Mouse (Mus musculus) thymus, adult 2 months (tissue): ENCODE results near the gene Csnk2a1. TPM values are rescaled to one million over a fixed set of nuclear protein-coding genes. Genes with fewer than 3 reads are reported as not detected.
"Not testable (repeated sequence)": the region's sequence is repeated elsewhere in the genome, so short reads cannot be mapped to it uniquely, and the experiment has no call there.

ENCODE experiments used
- DNase-seq: peaks from one replicate; pipeline ENCODE4 v3.0.0; 2021
- H3K27ac ChIP-seq: fragments of 200-500 bp; 2 replicates; pipeline ENCODE4 v1.5.1; 2012; ENCODE audit warnings: low read length, control low read depth; ENCODE audit not compliant: control insufficient read depth, insufficient read depth
- H3K27me3 ChIP-seq: fragments of 200-500 bp; 2 replicates; pipeline ENCODE4 v1.6.1; 2012; ENCODE audit warnings: mild to moderate bottlenecking, low read length, moderate library complexity, mixed read lengths; ENCODE audit not compliant: control insufficient read depth, insufficient read depth
- H3K36me3 ChIP-seq: fragments of 200-500 bp; 2 replicates; pipeline ENCODE4 v1.6.1; 2012; ENCODE audit warnings: mild to moderate bottlenecking, low read length, moderate library complexity; ENCODE audit not compliant: control insufficient read depth, insufficient read depth
- H3K4me1 ChIP-seq: fragments of 200-500 bp; replicated peaks from 2 replicates; pipeline ENCODE4 v1.6.1; 2012; ENCODE audit warnings: low read length; ENCODE audit not compliant: control insufficient read depth, insufficient read depth
- H3K4me3 ChIP-seq: fragments of 200-500 bp; 2 replicates; pipeline ENCODE4 v1.5.1; 2012; ENCODE audit warnings: mild to moderate bottlenecking, low read length, control low read depth, moderate library complexity; ENCODE audit not compliant: control insufficient read depth, insufficient read depth
- CTCF ChIP-seq: fragments of 200-500 bp; IDR thresholded peaks from 2 replicates; pipeline ENCODE4 v1.5.1; 2012; ENCODE audit warnings: mild to moderate bottlenecking, control low read depth, low read length, moderate library complexity, borderline replicate concordance; ENCODE audit not compliant: control insufficient read depth, poor library complexity, insufficient read depth; ENCODE audit errors: extremely low read depth
- POLR2A ChIP-seq: fragments of 200-500 bp; IDR thresholded peaks from 2 replicates; pipeline ENCODE4 v1.6.1; 2012; ENCODE audit warnings: mild to moderate bottlenecking, low read length, control low read depth, moderate library complexity; ENCODE audit not compliant: control insufficient read depth, poor library complexity, insufficient read depth; ENCODE audit errors: extremely low read depth
- WGBS: fragments of 180-500 bp; shearing (Covaris S2); methylation state at CpG from one replicate; pipeline ENCODE4 v1.1.7; 2018; 5-methylcytosine and 5-hydroxymethylcytosine counted together
- polyA plus RNA-seq: library from polyadenylated mRNA; depleted of rRNA; stranded (reverse); fragments of >200 nt; gene quantifications from 2 replicates; pipeline ENCODE4 v1.2.3, GENCODE M21; 2012

The Csnk2a1 gene
- polyA plus RNA-seq, 1 experiment: 36.1 TPM

- Histone ChIP-seq H3K27ac (no peak overlapping the region), H3K4me3 (no peak overlapping the region), H3K4me1 (no peaks in the 10 kb centered on the region), H3K36me3 (no peaks in the 10 kb centered on the region), H3K27me3 (no peaks in the 10 kb centered on the region)
- WGBS: 36% methylated on average over 3 of the region's 3 CpGs
- no peak for DNase-seq
- TF ChIP-seq CTCF (no peak), POLR2A (no peak)
These were observed 29.7 kb upstream of the Csnk2a1 start for GRCm38 (mm10) chr2:152196896-152197295.

- H3K36me3 ChIP-seq: no peaks in the 10 kb centered on the region
- TF ChIP-seq CTCF (no peak), POLR2A (no peak)
- no peaks in the 10 kb centered on the region for H3K27me3 ChIP-seq
- H3K4me1 ChIP-seq: no peaks in the 10 kb centered on the region
- H3K27ac ChIP-seq: no peak overlapping the region
- 51% methylated on average over 10 of the region's 10 CpGs for WGBS
- peak; percentile 48 for DNase-seq
- H3K4me3 ChIP-seq: no peak overlapping the region
These were observed 29.3 kb upstream of the Csnk2a1 start for GRCm38 (mm10) chr2:152197301-152197712.

GRCm38 (mm10) chr2:152206139-152206538 is 20.5 kb upstream of the Csnk2a1 start:
- H3K27ac ChIP-seq, H3K27me3 ChIP-seq, H3K4me3 ChIP-seq, H3K4me1 ChIP-seq, DNase-seq, H3K36me3 ChIP-seq: not testable (repeated sequence)
- 94% methylated on average over 8 of the region's 9 CpGs for WGBS

- Histone ChIP-seq H3K27ac (no peak overlapping the region), H3K4me1 (no peaks in the 10 kb centered on the region), H3K36me3 (no peaks in the 10 kb centered on the region), H3K4me3 (no peak overlapping the region), H3K27me3 (no peaks in the 10 kb centered on the region)
- no peak for DNase-seq
- 92% methylated on average over 3 of the region's 3 CpGs for WGBS
- TF ChIP-seq POLR2A: no peak
- TF ChIP-seq CTCF: no peak
These were observed 14.8 kb upstream of the Csnk2a1 start for GRCm38 (mm10) chr2:152211871-152212270.

- DNase-seq: no peak
- Histone ChIP-seq H3K4me3 (no peak overlapping the region), H3K4me1 (no peaks in the 10 kb centered on the region), H3K36me3 (no peaks in the 10 kb centered on the region), H3K27ac (no peak overlapping the region), H3K27me3 (no peaks in the 10 kb centered on the region)
- no peak for TF ChIP-seq POLR2A
- no peak for TF ChIP-seq CTCF
- 82% methylated on average over 1 of the region's 1 CpGs for WGBS
These were observed 9.7 kb upstream of the Csnk2a1 start for GRCm38 (mm10) chr2:152216975-152217374.

- Histone ChIP-seq H3K27me3 (no peaks in the 10 kb centered on the region), H3K4me1 (peaks cover 2% of the 10 kb centered on the region), H3K4me3 (no peak overlapping the region), H3K27ac (no peak overlapping the region), H3K36me3 (no peaks in the 10 kb centered on the region)
- DNase-seq: no peak
- 85% methylated on average over 8 of the region's 8 CpGs for WGBS
- TF ChIP-seq POLR2A: no peak
- TF ChIP-seq CTCF: no peak
These were observed 2.9 kb upstream of the Csnk2a1 start for GRCm38 (mm10) chr2:152223521-152224300.

- Histone ChIP-seq H3K27ac (no peak overlapping the region), H3K27me3 (no peaks in the 10 kb centered on the region), H3K4me1 (peaks cover 3% of the 10 kb centered on the region), H3K4me3 (no peak overlapping the region), H3K36me3 (no peaks in the 10 kb centered on the region)
- DNase-seq: no peak
- 91% methylated on average over 7 of the region's 7 CpGs for WGBS
- no peak for TF ChIP-seq CTCF
- TF ChIP-seq POLR2A: no peak
These were observed 1.1 kb upstream of the Csnk2a1 start for GRCm38 (mm10) chr2:152225536-152225935.
